Mouse (Mus musculus) MEL (cell line): Measurements from ENCODE around the gene Traf3ip2.

Experiments used
- CTCF ChIP-seq, 3 experiments: IDR thresholded peaks in 2 of 3; conservative IDR thresholded peaks in 1 of 3; 2 replicates each; pipeline ENCODE4 v1.5.1; 2011 to 2012; ENCODE audit warnings: low read length in 3 of 3, low read depth in 2 of 3, mild to moderate bottlenecking in 2 of 3, improper control_type of control experiment in 1 of 3, inconsistent platforms in 1 of 3, mixed read lengths in 1 of 3, moderate library complexity in 1 of 3; ENCODE audit not compliant: control insufficient read depth in 1 of 3, insufficient read depth in 1 of 3, poor library complexity in 1 of 3, severe bottlenecking in 1 of 3
- E2F4 ChIP-seq: IDR thresholded peaks from 2 replicates; pipeline ENCODE4 v1.6.1; 2011; ENCODE audit warnings: low read depth, low read length, improper control_type of control experiment, borderline replicate concordance
- GABPA ChIP-seq: IDR thresholded peaks from 2 replicates; pipeline ENCODE4 v1.6.1; 2012; ENCODE audit warnings: low read depth, mild to moderate bottlenecking, inconsistent platforms, low read length, improper control_type of control experiment, moderate library complexity
- GATA1 ChIP-seq: IDR thresholded peaks from 2 replicates; pipeline ENCODE4 v1.6.1; 2011; ENCODE audit warnings: low read depth, low read length, improper control_type of control experiment
- MAFK ChIP-seq: IDR thresholded peaks from 2 replicates; pipeline ENCODE4 v1.6.1; 2011; ENCODE audit warnings: low read depth, mild to moderate bottlenecking, low read length, improper control_type of control experiment, borderline replicate concordance
- MXI1 ChIP-seq: IDR thresholded peaks from 2 replicates; pipeline ENCODE4 v1.6.1; 2011; ENCODE audit warnings: mild to moderate bottlenecking, low read depth, low read length, improper control_type of control experiment
- POLR2A ChIP-seq, 2 experiments: IDR thresholded peaks; 2 replicates each; pipeline ENCODE4 v1.6.1; 2011 to 2012; ENCODE audit warnings: low read length in 2 of 2, mild to moderate bottlenecking in 2 of 2, control low read depth in 1 of 2, improper control_type of control experiment in 1 of 2, low read depth in 1 of 2, moderate library complexity in 1 of 2; ENCODE audit not compliant: control insufficient read depth in 1 of 2, insufficient read depth in 1 of 2, poor library complexity in 1 of 2
- POLR2AphosphoS2 ChIP-seq: IDR thresholded peaks from 2 replicates; pipeline ENCODE4 v1.6.1; 2011; ENCODE audit warnings: low read length, improper control_type of control experiment
- USF1 ChIP-seq: IDR thresholded peaks from 2 replicates; pipeline ENCODE4 v1.6.1; 2014; ENCODE audit warnings: low read depth, mild to moderate bottlenecking, inconsistent platforms, low read length, improper control_type of control experiment, moderate library complexity
- ZC3H11A ChIP-seq: IDR thresholded peaks from 2 replicates; pipeline ENCODE4 v1.6.1; 2012; ENCODE audit warnings: low read depth, mild to moderate bottlenecking, inconsistent platforms, low read length, improper control_type of control experiment
- ZNF384 ChIP-seq: IDR thresholded peaks from 2 replicates; pipeline ENCODE4 v1.6.1; 2012; ENCODE audit warnings: low read depth, mild to moderate bottlenecking, inconsistent platforms, low read length, improper control_type of control experiment

GRCm38 (mm10) chr10:39612131-39612530 lies 603 bp upstream of the Traf3ip2 start:
- no peak for TF ChIP-seq ZNF384
- TF ChIP-seq ZC3H11A, result no peak
- no peak for TF ChIP-seq CTCF (IDR thresholded peaks at IDR 0.05 in 2 of 3, conservative IDR thresholded peaks at IDR 0.05 in 1 of 3; ENCODE audit: control insufficient read depth in 1 of 3, insufficient read depth in 1 of 3, low read depth in 2 of 3, low read length in 3 of 3, poor library complexity in 1 of 3, severe bottlenecking in 1 of 3)
- no peak for TF ChIP-seq USF1
- no peak for TF ChIP-seq GATA1
- no peak for TF ChIP-seq E2F4
- no peak for TF ChIP-seq POLR2AphosphoS2
- TF ChIP-seq GABPA, result no peak
- no peak for TF ChIP-seq MXI1
- no peak for TF ChIP-seq MAFK
- TF ChIP-seq POLR2A (IDR thresholded peaks at IDR 0.05; ENCODE audit: control insufficient read depth in 1 of 2, insufficient read depth in 1 of 2, low read depth in 1 of 2, low read length in 2 of 2, poor library complexity in 1 of 2), result no peak
